Mouse (Mus musculus): ENCODE measurements around the gene Sp9.

Gene Sp9

GRCm38 (mm10) chr2:73271459-73272161 is at the start of gene Sp9:
Gene Sp9, plus strand, starts transcription at chr2:73271925.
- no peak for DNase-seq (ENCODE audit: low spot score)

- DNase-seq (ENCODE audit: low spot score), result no peak
Measured at GRCm38 (mm10) chr2:73231081-73231480, 40.6 kb upstream of the Sp9 start.

- DNase-seq (ENCODE audit: low spot score), result no peak
Measured at GRCm38 (mm10) chr2:73241299-73241698, 30.4 kb upstream of the Sp9 start.

DNA sequence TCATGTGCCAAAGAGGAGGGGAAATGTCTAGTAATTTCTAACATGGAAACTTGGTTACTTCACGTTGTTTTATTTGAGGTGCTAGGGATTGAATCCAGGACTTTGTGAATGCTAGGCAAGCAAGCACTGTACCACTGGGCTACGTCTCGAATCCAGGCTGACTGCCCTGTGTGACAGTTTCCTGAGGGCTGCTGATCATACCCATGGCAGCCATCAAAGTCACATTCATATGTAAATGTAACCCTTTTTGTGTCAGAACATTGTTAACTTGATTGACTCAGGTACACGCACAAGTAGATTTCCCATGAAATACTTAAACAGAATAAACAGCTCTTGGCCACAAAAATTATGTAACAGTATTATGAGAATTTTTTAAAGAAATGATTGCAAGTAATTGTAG is 23.0 kb upstream of the Sp9 start:
- no peak for DNase-seq (ENCODE audit: low spot score)

- no peak for DNase-seq (ENCODE audit: low spot score)
Measured at GRCm38 (mm10) chr2:73263172-73263765, 8.5 kb upstream of the Sp9 start.

DNA sequence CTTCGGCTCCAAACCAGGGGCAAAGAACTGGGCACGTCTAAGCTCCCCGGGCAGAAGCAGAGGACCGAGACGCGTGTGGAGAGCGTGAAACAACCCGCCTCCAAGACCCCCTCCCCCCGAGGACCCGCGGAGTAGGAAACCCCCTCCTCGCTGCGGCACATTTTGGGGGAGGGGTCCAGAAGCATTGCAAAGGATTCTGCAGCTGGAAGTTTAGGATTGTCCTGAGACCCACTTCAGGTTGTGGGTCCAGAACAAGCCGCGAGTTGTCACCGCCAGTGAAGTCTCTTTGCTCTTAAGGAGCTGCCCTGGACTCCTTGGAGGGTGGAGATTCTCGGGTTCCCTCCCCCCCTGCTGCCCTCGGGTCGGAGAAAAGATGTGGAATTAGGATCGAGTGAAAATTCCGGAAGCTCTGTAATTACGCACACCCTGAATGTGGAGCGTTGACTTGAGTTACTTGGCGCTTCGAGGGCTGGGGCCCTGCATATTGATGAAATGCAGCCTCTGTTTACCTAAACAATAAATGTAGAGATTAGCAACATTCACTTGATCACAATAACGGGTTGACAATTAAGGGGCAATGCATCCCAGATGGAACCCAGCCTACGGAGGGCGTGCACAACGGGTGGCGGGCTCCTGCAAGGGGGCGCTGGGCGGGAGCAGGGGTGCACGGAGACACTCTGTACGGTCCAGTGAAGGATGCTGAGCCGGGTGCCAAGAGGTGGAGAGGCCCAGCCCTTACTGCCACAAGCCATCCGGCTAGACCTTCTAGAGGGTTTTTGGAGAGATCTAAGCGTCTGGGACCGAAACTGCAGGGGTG is 7.7 kb upstream of the Sp9 start:
- no peak for DNase-seq (ENCODE audit: low spot score)

DNA sequence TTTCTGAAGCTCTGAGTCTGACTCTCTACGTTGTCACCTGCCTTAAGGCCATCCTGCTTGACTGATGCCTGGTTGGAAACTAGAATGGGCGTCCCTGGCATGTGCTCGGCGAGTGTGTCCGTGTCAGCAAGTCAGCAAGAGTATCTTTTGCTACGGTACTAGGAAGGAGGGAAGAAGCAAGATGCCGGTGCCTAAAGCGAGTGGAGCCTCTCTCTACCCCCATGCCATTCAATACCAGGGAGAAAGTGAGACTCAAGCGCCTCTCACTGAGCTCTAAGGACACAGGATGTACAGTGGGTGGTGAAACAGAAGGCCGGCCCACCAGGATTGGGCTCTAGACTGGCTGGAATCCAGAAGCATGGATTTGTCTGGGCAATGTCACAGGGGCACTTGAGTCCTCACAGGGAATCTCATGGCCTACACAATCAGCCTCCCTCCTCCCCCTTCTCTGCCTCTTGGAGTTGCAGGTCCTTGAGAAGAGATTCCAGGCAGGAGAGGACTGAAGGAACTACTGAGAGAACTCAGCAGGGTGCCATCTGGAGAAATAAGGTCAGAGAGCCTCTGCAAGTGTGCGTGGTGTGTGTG is 7.0 kb upstream of the Sp9 start:
- no peak for DNase-seq (ENCODE audit: low spot score)

DNA sequence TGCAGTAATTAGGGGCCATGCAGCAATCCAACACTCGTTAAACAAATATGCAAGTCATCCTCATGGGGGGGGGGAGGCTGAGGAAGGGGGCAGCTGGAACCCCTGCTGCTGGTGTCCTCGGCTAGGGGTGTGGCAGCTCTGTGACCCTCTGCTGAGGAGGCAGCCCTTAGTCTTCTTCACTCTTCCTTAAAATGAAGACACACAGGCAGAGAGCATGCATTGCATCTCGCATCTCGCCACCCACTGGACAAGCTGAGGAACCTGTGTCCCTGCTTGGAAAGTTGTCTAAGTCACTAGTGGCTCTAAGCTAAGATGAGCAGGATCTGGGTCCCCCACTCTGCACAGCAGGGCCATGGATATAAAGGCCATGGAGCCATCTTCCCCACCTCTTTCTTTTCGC is 5.7 kb upstream of the Sp9 start:
- no peak for DNase-seq (ENCODE audit: low spot score)

GRCm38 (mm10) chr2:73266623-73267022 is 5.1 kb upstream of the Sp9 start:
- no peak for DNase-seq (ENCODE audit: low spot score)

DNA sequence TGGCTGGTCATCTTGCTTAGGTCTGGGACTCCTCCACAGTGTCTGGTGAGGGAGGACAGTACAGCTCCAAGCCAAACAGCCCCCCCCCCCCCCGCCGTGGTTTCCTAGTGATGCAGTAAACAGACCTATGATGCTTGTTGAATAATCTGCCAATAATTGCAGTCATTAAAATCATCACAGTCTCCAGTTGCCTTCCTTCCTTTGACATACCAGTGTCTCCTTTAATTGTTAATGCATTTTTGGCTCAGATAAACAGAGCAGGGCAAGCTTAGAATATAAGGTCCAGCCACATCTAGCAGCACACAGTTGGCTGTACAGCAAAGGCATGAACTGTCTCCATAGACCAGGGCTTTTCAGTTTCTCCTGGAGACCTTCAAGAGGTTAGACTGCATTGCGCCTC is 4.5 kb upstream of the Sp9 start:
- DNase-seq (ENCODE audit: low spot score), result no peak

DNA sequence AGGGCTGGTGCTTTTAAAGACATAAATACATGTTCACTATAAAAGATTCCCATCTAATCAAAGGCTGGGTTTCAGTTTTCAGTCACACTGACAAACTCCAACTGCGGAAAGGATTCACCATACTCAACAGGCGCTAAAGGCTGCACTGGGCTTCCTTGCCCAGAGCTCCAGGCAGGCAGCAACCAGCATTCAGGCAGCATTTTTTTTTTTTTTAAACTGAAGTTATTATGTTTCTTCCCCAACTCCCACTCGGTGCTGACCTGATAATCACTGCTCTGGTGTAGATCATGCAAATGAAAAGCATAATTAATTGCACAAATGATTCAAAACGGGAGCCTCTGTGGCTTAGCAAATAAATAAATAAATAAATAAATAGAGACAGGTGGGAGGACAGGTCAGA is 3.9 kb upstream of the Sp9 start:
- no peak for DNase-seq (ENCODE audit: low spot score)

DNA sequence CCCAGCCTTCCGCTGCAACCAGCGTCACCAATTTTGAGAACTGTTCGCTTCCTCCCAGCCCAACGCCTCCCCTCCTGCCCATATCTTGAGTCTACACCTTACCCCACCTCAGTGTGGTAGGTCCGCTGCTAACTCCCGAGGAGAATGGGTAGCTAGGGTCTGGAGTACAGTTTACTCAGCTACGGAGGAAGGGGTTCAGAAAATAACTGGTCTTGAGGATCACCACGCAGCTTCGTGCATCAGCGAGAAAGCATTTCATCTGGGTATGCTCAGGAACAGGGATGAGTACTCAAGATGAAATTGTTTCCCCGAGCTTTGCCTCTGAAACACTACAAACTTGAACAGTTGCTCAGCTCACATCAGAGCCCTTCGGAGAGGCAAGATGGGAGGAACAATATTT is 3.4 kb upstream of the Sp9 start:
- DNase-seq (ENCODE audit: low spot score), result no peak

DNA sequence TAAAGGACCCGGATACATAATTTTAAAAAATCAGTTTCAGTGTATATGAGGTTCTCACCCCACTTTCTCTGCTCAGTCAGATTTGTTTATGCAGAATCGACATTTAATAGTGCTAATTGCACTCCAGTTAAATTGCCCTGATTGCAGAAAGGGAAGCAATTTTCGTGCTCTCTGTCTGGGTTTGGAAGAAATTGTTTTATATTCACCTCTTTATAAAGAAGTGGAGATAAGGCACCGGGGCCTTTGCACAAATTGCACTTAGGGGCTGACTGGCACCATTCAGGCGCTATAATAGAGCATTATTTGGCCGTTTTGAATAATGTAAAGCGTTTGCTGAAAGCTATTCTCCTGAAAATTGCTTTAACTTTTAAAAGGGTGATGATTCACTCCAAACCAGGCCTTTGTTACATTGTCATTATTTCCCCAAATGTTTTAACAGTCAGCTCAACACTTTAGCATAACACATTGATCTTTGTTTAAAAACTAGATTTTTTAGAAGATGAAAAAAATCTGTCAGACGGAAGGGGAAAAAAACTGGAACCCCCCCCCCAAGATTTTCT is 2.8 kb upstream of the Sp9 start:
- DNase-seq (ENCODE audit: low spot score), result no peak

- no peak for DNase-seq (ENCODE audit: low spot score)
Measured at GRCm38 (mm10) chr2:73269666-73270065, 2.1 kb upstream of the Sp9 start.

- DNase-seq (ENCODE audit: low spot score), result no peak
Measured at GRCm38 (mm10) chr2:73270071-73270592, 1.6 kb upstream of the Sp9 start.

DNA sequence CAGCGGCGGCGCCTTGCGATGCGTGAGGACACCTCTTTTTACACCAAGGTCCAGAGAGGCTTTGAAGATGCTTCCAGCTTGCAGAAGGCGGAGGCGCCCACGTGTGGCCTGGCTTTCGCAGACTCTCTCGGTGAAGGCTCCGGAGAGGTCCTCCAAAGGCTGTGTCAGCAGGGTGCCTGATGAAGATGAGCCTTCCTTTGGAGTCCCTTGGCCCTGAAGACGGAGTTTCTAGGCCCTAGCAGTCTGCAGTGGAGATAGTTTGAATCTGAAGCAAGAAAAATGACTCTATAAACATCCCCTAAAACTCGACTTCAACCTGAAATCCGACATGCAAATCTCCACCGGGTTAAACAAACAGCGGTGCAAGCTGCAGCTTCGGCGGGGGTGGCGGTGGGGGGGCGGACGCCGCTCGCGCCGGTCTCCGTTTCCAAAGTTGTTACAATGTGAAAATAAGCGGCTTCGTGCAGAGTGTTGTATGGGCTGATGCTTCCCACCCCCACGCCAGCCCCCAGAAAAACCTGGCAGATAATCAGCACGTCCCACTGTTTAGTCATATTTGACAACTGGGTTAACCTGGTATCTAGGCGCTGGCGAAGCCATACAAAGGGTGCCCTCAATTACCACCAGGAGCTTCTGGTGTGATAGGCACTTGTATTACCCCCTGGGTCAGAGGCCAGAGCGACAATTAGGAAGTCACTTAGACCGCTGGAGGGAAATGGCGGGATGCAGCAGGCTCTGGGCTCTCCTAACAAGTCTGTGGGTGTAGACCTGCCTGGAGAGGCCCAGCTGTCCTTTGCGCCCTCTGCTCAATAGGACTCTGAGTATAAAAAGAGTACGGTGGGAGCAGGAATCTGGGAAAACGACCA is 899 bp upstream of the Sp9 start:
- no peak for DNase-seq (ENCODE audit: low spot score)

GRCm38 (mm10) chr2:73272351-73273248 is 875 bp downstream of the Sp9 start:
- no peak for DNase-seq (ENCODE audit: low spot score)

- DNase-seq (ENCODE audit: low spot score), result no peak
Measured at GRCm38 (mm10) chr2:73273249-73274118, 1.8 kb downstream of the Sp9 start.

Data from ovary, postnatal 10 days (tissue).